In the genomic region with DNA sequence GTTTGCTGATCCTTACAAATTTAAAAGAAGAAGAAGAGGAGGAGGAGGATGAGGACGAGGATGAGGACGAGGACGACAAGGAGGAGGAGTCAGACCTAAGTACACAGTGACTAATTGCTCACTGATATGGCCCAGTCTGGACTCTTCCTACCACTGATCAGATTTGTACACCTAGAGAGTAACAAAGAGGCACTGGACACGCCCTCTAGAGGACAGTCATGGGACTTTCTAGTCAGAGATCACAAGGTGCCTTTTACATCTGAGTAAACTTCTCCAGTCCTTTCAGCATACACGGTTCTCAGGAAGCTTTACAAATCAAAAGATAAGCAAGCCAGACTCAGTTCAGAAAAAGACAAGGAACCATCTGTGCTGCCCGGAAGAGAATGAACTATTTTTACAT, we compare ENCODE assay signal across 9 mouse cellular contexts. TPM values are rescaled to one million over a fixed set of nuclear protein-coding genes. Genes with fewer than 3 reads are reported as not detected.
DNase-seq lines count a peak whose midpoint lies in the region; ATAC-seq and TF ChIP-seq lines count a peak whose summit lies in the region.
"Had no signal": no experiment of that assay in that cellular context is flagged by ENCODE, and none has a peak within 500 bp of the region (broad histone marks: within the 10 kb centered on the region; RNA-seq: fewer than 3 reads in every experiment).

No protein-coding gene starts in this region.

- peak; percentile 58 for TF ChIP-seq CTCF in hindbrain, postnatal 0 days (IDR thresholded peaks at IDR 0.05; ENCODE audit: low read depth)
- TF ChIP-seq CTCF in thymus, adult 2 months (IDR thresholded peaks at IDR 0.05; ENCODE audit: borderline replicate concordance, control insufficient read depth, extremely low read depth, insufficient read depth, low read length, poor library complexity) = no peak

- no peak for ATAC-seq in hindbrain, postnatal 0 days
- no peak for ATAC-seq in hindbrain, embryonic 16.5 days

- no peak overlapping the region for H3K27ac ChIP-seq in hindbrain, postnatal 0 days
- no peak overlapping the region for H3K27ac ChIP-seq in hindbrain, embryonic 16.5 days (ENCODE audit: low read depth, low read length)
- H3K27ac ChIP-seq in thymus, adult 2 months (ENCODE audit: control insufficient read depth, insufficient read depth, low read length) = no peak overlapping the region

- DNase-seq in hindbrain, postnatal 0 days (ENCODE audit: low spot score) = peak; percentile 58
- DNase-seq in thymus, adult 2 months = peak; percentile 3
- no peak for DNase-seq in thymus, adult 18-20 months
- DNase-seq in cerebellum, postnatal 25 days = peak; percentile 20 to 59
- peak; percentile 43 for DNase-seq in splenic B cell, adult 2 months (ENCODE audit: low read depth, low spot score)
- DNase-seq in urinary bladder, postnatal 14 days (ENCODE audit: low spot score) = no peak
- DNase-seq in gastrocnemius, postnatal 4 days (ENCODE audit: low spot score in 2 of 2) = no peak
- DNase-seq: layer of hippocampus, postnatal 36 days had no signal

- no peaks in the 10 kb centered on the region for H3K36me3 ChIP-seq in hindbrain, postnatal 0 days (ENCODE audit: insufficient read depth, low read length)
- H3K36me3 ChIP-seq in hindbrain, embryonic 16.5 days (ENCODE audit: control insufficient read depth, insufficient read depth, low read length) = no peaks in the 10 kb centered on the region
- H3K36me3 ChIP-seq in thymus, adult 2 months (ENCODE audit: control insufficient read depth, insufficient read depth, low read length) = no peaks in the 10 kb centered on the region
- H3K36me3 ChIP-seq in splenic B cell, adult 2 months (ENCODE audit: control insufficient read depth, insufficient read depth, low read length, poor library complexity, severe bottlenecking) = no peaks in the 10 kb centered on the region

- no peaks in the 10 kb centered on the region for H3K27me3 ChIP-seq in hindbrain, postnatal 0 days (ENCODE audit: insufficient read depth, low read length)
- no peaks in the 10 kb centered on the region for H3K27me3 ChIP-seq in hindbrain, embryonic 16.5 days (replicated peaks; ENCODE audit: control insufficient read depth, insufficient read depth, low read length)
- H3K27me3 ChIP-seq in thymus, adult 2 months (ENCODE audit: control insufficient read depth, insufficient read depth, low read length) = no peaks in the 10 kb centered on the region
- no peaks in the 10 kb centered on the region for H3K27me3 ChIP-seq in splenic B cell, adult 2 months (ENCODE audit: control insufficient read depth, insufficient read depth, low read length, poor library complexity, severe bottlenecking)

- no peak for TF ChIP-seq POLR2A in thymus, adult 2 months (IDR thresholded peaks at IDR 0.05; ENCODE audit: control insufficient read depth, extremely low read depth, insufficient read depth, low read length, poor library complexity)

- WGBS in hindbrain, postnatal 0 days = 40% methylated on average over 6 of the region's 6 CpGs
- WGBS in hindbrain, embryonic 16.5 days = 39% methylated on average over 6 of the region's 6 CpGs
- 40% methylated on average over 6 of the region's 6 CpGs for WGBS in thymus, adult 2 months

- no peak overlapping the region for H3K4me3 ChIP-seq in hindbrain, postnatal 0 days (ENCODE audit: low read length)
- H3K4me3 ChIP-seq in hindbrain, embryonic 16.5 days (ENCODE audit: low read length) = no peak overlapping the region
- no peak overlapping the region for H3K4me3 ChIP-seq in thymus, adult 2 months (ENCODE audit: control insufficient read depth, insufficient read depth, low read length)

- no peaks in the 10 kb centered on the region for H3K9me3 ChIP-seq in hindbrain, postnatal 0 days (ENCODE audit: low read length)
- H3K9me3 ChIP-seq in hindbrain, embryonic 16.5 days (ENCODE audit: control insufficient read depth, low read length) = no peaks in the 10 kb centered on the region

- H3K4me2 ChIP-seq in hindbrain, postnatal 0 days (ENCODE audit: low read depth, low read length) = no peak overlapping the region
- H3K4me2 ChIP-seq in hindbrain, embryonic 16.5 days (ENCODE audit: low read length) = no peak overlapping the region

- no peak overlapping the region for H3K9ac ChIP-seq in hindbrain, postnatal 0 days (replicated peaks; ENCODE audit: low read length)
- no peak overlapping the region for H3K9ac ChIP-seq in hindbrain, embryonic 16.5 days (ENCODE audit: low read depth, low read length)

- H3K4me1 ChIP-seq in hindbrain, postnatal 0 days (ENCODE audit: insufficient read depth, low read length) = no peaks in the 10 kb centered on the region
- H3K4me1 ChIP-seq in hindbrain, embryonic 16.5 days (ENCODE audit: control insufficient read depth, insufficient read depth, low read depth, low read length) = no peaks in the 10 kb centered on the region
- H3K4me1 ChIP-seq in thymus, adult 2 months (replicated peaks; ENCODE audit: control insufficient read depth, insufficient read depth, low read length) = no peaks in the 10 kb centered on the region

RNA-seq across cellular contexts. Expression of a gene that starts 20.2 kb away (rescaled TPM):
- 34.8 and 39.9 TPM in 2 replicates for total RNA-seq in hindbrain, postnatal 0 days (2014; rRNA removed)
- 31.1 and 32.0 TPM in 2 replicates for polyA plus RNA-seq in hindbrain, postnatal 0 days (2015; fragmentation: Nextera tagmentation; extraction: Ambion mirVana)
- polyA plus RNA-seq in hindbrain, embryonic 16.5 days (2015; fragmentation: Nextera tagmentation; extraction: Ambion mirVana) = 43.5 and 45.7 TPM in 2 replicates
- polyA plus RNA-seq in thymus, adult 2 months (2012; rRNA removed) = 4.5 and 5.5 TPM in 2 replicates
- total RNA-seq in gastrocnemius, postnatal 4 days (2021) = 1 to 10 TPM; 3.2 to 3.6 TPM

Comparison
In these comparisons a context has a peak if more than half of its experiments do, and no peak if none do; other contexts are left out.
1. DNase-seq: peak in hindbrain, postnatal 0 days (single experiment), thymus, adult 2 months (single experiment), cerebellum, postnatal 25 days (2 of 2) and splenic B cell, adult 2 months (single experiment); none in thymus, adult 18-20 months (0 of 2), urinary bladder, postnatal 14 days (single experiment) and gastrocnemius, postnatal 4 days (0 of 2).